Mouse (Mus musculus) E14TG2a.4 (cell line): ENCODE data around the gene Dpf1.

Experiments used
- CTCF ChIP-seq: conservative IDR thresholded peaks from 2 replicates; pipeline ENCODE4 v1.5.1; 2014; ENCODE audit warnings: low read length
- NANOG ChIP-seq: IDR thresholded peaks from 2 replicates; pipeline ENCODE4 v1.6.1; 2014; ENCODE audit warnings: borderline replicate concordance, low read length, mixed read lengths
- POU5F1 ChIP-seq: IDR thresholded peaks from 2 replicates; pipeline ENCODE4 v1.6.1; 2014; ENCODE audit warnings: low read length, borderline replicate concordance

DNA sequence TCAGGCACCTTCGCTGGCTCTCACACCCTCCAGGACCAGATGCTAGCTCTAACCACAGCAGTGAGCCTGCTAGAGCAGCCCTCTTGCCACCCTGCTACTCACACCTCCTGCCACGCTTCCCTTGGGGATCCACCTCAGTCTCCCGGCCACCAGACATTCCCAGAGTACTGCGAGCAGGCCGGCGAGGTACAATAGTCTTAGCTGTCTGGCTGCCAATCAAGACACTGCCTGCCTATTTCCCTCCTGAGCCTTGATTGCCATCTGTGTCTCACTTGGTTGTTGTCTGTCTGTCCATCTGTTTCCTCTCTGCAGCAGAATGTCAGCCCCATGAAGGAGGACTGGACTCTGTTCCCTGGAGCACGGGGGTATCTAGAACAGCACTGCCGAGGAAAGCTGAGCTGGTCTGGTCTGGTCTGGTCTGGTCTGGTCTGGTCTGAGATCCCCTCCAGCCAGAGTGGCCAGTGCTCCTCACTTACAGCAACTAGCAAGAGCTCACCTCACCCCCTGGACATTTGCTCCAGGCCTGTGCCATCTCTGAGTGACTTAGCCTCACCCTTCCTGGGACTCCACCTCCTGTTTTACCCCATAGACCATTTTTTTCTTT is 38.8 kb downstream of the Dpf1 start:
- TF ChIP-seq CTCF (no peak), POU5F1 (no peak), NANOG (no peak)
